Mouse (Mus musculus) E14TG2a.4 (cell line): ENCODE measurements at regions not wholly inside any gene's neighbourhood (a gene's known extent, or its start where the extent isn't known, plus 50 kb on each side); places are given as distances from the start of the nearest gene placed in this dataset.

ENCODE experiments used
- CTCF ChIP-seq: conservative IDR thresholded peaks from 2 replicates; pipeline ENCODE4 v1.5.1; 2014; ENCODE audit warnings: low read length
- NANOG ChIP-seq: IDR thresholded peaks from 2 replicates; pipeline ENCODE4 v1.6.1; 2014; ENCODE audit warnings: borderline replicate concordance, low read length, mixed read lengths
- POU5F1 ChIP-seq: IDR thresholded peaks from 2 replicates; pipeline ENCODE4 v1.6.1; 2014; ENCODE audit warnings: low read length, borderline replicate concordance

- TF ChIP-seq CTCF: no peak
- no peak for TF ChIP-seq POU5F1
- no peak for TF ChIP-seq NANOG
Observed at GRCm38 (mm10) chr14:58496902-58497301, 426.6 kb downstream of the Fgf9 start.
